Mouse (Mus musculus) E14TG2a.4 (cell line): ENCODE measurements around the gene Sbf2.

ENCODE experiments used
- CTCF ChIP-seq: conservative IDR thresholded peaks from 2 replicates; pipeline ENCODE4 v1.5.1; 2014; ENCODE audit warnings: low read length
- NANOG ChIP-seq: IDR thresholded peaks from 2 replicates; pipeline ENCODE4 v1.6.1; 2014; ENCODE audit warnings: borderline replicate concordance, low read length, mixed read lengths
- POU5F1 ChIP-seq: IDR thresholded peaks from 2 replicates; pipeline ENCODE4 v1.6.1; 2014; ENCODE audit warnings: low read length, borderline replicate concordance

DNA sequence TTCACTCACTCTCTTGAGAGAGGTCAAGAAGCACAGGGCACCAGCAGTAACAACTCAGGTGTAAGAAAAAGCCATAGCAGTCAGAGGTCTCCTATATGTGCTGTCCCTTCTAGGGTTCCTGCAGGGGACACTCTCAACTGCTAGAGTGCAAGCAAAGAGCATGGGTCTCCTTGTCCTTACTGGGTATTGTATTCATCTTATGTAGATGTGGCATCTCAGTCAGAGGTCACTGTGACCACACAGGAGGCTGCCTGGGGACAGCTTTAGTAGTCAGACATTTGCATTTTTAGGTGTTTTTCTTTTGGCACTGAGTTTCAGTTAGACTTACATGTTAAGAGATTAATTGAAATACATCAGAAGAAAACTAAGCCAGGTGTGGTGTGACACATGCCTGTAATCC is 347.7 kb downstream of the Sbf2 start:
- TF ChIP-seq CTCF (no peak), NANOG (no peak), POU5F1 (no peak)
